Mouse (Mus musculus) E14TG2a.4 (cell line): ENCODE data around the gene Slc18a2.
A peak's percentile ranks its signal among the peaks of the same experiment; 100 is the strongest.

Experiments used
- H3K27me3 ChIP-seq: 2 replicates; pipeline ENCODE4 v1.6.1; 2014; ENCODE audit warnings: low read length, control low read depth; ENCODE audit not compliant: insufficient read depth
- H3K36me3 ChIP-seq: 2 replicates; pipeline ENCODE4 v1.6.1; 2014; ENCODE audit warnings: low read length, control low read depth; ENCODE audit not compliant: insufficient read depth
- H3K4me1 ChIP-seq: replicated peaks from 2 replicates; pipeline ENCODE4 v1.6.1; 2014; ENCODE audit warnings: low read depth, low read length, control low read depth
- H3K4me3 ChIP-seq: replicated peaks from 2 replicates; pipeline ENCODE4 v1.5.1; 2014; ENCODE audit warnings: mild to moderate bottlenecking, low read length
- H3K9me3 ChIP-seq: 2 replicates; pipeline ENCODE4 v1.6.1; 2014; ENCODE audit warnings: low read length, control low read depth
- CTCF ChIP-seq: conservative IDR thresholded peaks from 2 replicates; pipeline ENCODE4 v1.5.1; 2014; ENCODE audit warnings: low read length
- NANOG ChIP-seq: IDR thresholded peaks from 2 replicates; pipeline ENCODE4 v1.6.1; 2014; ENCODE audit warnings: borderline replicate concordance, low read length, mixed read lengths
- POU5F1 ChIP-seq: IDR thresholded peaks from 2 replicates; pipeline ENCODE4 v1.6.1; 2014; ENCODE audit warnings: low read length, borderline replicate concordance

The Slc18a2 gene

DNA sequence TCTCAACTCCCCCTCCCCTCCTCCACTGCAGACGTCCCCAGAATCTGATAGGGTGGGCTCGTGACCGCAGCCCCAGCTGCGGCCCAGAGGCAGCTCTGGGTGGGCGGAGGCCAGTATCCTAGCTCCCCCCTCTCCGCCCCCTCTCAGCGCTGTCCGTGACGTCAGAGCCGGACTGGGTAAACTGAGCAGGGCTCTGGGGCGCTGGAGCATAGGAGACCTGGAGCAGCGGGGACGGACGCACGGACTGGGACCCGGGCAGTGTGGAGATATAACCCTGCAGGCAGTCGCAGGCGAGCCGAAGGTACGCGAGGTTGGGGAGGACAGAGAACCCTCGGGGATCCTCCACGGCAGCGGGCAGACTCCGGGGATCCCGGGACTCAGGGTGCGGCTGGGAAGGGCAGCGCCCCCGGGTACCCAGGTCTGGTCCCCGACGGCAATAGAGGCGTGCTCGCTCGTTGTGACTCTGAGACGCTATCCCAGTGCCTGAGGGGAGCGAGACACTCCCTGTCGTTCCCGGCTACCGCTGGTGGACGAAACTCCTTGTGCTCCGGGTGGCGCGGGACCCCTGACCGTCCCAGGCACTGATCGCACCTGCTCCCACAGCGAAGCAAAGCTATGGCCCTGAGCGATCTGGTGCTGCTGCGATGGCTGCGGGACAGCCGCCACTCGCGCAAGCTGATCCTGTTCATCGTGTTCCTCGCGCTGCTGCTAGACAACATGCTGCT lies at the start of gene Slc18a2:
Slc18a2 (plus strand) TSS at position 179 of the 725 bp plus-strand sequence.
- Histone ChIP-seq H3K4me1 (peaks cover 12% of the 10 kb centered on the region), H3K27me3 (peaks cover 73% of the 10 kb centered on the region), H3K36me3 (no peaks in the 10 kb centered on the region), H3K9me3 (peaks cover 9% of the 10 kb centered on the region; the same call in 1 of the 2 replicates), H3K4me3 (peak within 1 kb of the TSS; percentile 78)
- TF ChIP-seq NANOG (no peak), CTCF (no peak), POU5F1 (no peak)

DNA sequence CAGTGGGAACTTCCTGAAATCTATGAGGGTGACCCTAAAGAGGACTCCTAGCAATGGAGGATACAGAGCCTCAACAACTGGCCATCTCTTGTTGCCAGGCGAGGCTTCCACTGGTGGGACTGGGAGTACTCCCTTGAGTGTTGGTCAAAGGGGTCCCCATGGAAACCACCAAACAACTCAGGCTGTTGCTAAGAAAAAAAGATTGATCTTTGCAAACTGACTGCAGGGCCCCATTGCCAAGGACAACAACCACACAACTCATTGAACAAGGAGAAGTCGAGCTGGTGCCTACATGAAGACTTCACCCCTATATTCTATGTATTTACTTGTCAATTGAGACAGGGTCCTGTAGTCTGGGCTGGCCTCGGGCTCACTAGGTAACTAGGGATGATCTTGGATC lies 43.8 kb upstream of the Slc18a2 start:
- Histone ChIP-seq H3K27me3 (peaks cover 14% of the 10 kb centered on the region; the same call in 1 of the 2 replicates), H3K36me3 (no peaks in the 10 kb centered on the region), H3K4me1 (peaks cover 18% of the 10 kb centered on the region), H3K9me3 (no peaks in the 10 kb centered on the region), H3K4me3 (no peak overlapping the region)
- TF ChIP-seq CTCF (no peak), NANOG (no peak), POU5F1 (no peak)

DNA sequence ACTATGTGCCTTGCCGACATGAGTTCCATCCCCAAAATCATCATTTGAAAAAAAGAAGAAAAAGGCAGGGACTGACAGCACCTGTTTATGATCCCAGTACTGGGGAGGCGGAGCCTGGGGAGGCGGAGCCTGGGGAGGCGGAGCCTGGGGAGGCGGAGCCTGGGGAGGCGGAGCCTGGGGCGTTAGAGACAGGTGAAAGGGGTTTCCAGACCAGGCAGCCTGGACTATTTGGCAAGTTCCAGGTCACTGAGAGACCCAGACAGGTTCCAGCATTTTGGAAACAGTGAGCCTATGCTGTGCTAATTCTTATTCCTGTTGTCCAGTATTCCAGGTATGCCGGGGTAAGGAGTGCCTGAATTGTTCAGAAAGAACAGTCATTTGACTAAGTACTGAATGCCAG lies 41.7 kb upstream of the Slc18a2 start, which contains the start of gene Kcnk18:
Kcnk18 (plus strand) TSS at position 224 of the 400 bp plus-strand sequence.
- H3K27me3 ChIP-seq: peaks cover 14% of the 10 kb centered on the region; the same call in 1 of the 2 replicates
- H3K4me1 ChIP-seq: peaks cover 18% of the 10 kb centered on the region
- TF ChIP-seq CTCF (no peak), NANOG (no peak), POU5F1 (no peak)
- H3K36me3 ChIP-seq: no peaks in the 10 kb centered on the region
- peak within 1 kb of the TSS; percentile 69 for H3K4me3 ChIP-seq
- no peaks in the 10 kb centered on the region for H3K9me3 ChIP-seq

DNA sequence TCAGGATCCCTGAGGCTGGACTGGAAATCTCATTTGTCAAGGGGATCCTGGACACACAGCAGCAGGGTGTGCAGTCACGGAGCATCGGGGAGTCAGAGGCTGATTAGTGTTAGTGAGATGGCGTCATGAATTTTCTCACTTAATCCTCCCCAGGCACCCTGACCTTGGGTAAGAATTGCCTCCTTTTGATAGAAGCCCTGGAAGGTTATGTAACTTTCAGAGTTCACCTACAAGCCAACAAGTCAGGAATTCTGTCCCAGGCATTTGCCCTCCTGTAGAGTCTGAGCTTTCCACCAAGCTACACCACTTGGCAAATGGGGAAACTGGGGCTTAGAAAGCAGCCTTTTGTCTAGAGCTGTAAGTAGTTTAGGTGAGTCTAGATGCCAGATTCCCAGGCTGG lies 39.6 kb upstream of the Slc18a2 start:
- TF ChIP-seq POU5F1 (no peak), CTCF (no peak), NANOG (no peak)
- H3K4me3 ChIP-seq: no peak overlapping the region
- no peaks in the 10 kb centered on the region for H3K36me3 ChIP-seq
- no peaks in the 10 kb centered on the region for H3K9me3 ChIP-seq
- peaks cover 18% of the 10 kb centered on the region for H3K4me1 ChIP-seq
- H3K27me3 ChIP-seq: peaks cover 17% of the 10 kb centered on the region; the same call in 1 of the 2 replicates

DNA sequence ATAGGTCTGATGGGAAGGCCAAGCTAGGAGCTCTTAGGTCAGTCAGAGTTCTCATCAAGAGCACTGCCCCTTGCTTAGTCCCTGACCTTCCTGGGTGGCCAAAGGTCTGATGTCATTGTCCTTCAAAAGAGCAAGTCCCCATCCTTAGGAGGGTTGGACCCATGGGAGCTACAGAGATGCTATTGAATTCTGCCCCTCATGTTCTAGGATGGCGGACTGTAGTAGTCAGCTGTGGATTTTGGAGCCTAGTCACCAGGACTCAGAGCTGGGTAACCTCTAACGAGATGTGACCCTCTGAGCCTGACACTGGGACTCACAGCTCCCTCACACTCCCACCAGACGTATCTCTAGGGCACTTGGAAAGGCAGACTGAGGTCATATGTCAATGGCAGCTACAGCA lies 32.3 kb upstream of the Slc18a2 start:
- TF ChIP-seq CTCF (no peak), NANOG (no peak), POU5F1 (no peak)
- H3K9me3 ChIP-seq: peaks cover 6% of the 10 kb centered on the region; the same call in 1 of the 2 replicates
- H3K4me1 ChIP-seq: no peaks in the 10 kb centered on the region
- peaks cover 19% of the 10 kb centered on the region for H3K27me3 ChIP-seq
- H3K36me3 ChIP-seq: no peaks in the 10 kb centered on the region
- no peak overlapping the region for H3K4me3 ChIP-seq

DNA sequence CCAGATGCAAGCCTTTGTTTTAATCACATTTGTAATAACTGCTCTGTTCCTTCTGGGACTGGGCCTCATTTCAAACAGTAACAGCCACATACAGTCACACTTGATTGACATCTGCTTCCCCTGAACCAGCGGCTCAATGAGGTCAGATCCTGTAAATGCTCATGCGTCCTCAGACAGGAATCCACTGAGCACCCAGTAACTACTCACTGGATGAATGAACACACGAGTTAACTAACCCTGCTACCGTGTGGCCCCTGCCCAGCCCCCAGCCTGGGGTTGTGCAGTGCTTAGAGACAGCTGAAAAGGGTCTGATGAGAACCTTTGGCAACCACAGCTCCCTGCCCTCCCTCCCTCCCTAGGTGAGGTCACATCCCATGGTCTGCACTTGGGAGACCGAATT lies 27.9 kb upstream of the Slc18a2 start:
- Histone ChIP-seq H3K4me1 (peaks cover 14% of the 10 kb centered on the region), H3K36me3 (no peaks in the 10 kb centered on the region), H3K27me3 (peaks cover 28% of the 10 kb centered on the region; the same call in 1 of the 2 replicates), H3K9me3 (peaks cover 6% of the 10 kb centered on the region; the same call in 1 of the 2 replicates), H3K4me3 (no peak overlapping the region)
- TF ChIP-seq CTCF (no peak), POU5F1 (no peak), NANOG (no peak)

DNA sequence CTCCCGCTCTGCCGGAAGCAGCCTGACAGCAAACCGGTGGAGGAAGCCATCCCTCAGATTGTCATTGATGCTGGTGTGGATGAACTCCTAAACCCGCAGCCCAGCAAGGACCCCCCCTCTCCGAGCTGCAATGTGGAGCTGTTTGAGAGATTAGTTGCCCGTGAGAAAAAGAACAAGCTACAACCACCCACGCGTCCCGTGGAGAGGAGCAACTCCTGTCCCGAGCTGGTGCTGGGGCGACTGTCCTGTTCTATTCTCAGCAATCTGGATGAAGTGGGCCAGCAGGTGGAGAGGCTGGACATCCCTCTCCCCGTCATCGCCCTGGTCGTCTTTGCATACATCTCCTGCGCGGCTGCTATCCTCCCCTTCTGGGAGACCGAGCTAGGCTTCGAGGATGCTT lies 25.7 kb upstream of the Slc18a2 start:
- TF ChIP-seq CTCF: no peak
- no peak for TF ChIP-seq POU5F1
- TF ChIP-seq NANOG: no peak
- Histone ChIP-seq H3K4me1 (peaks cover 21% of the 10 kb centered on the region), H3K36me3 (no peaks in the 10 kb centered on the region), H3K27me3 (peaks cover 30% of the 10 kb centered on the region; the same call in 1 of the 2 replicates), H3K9me3 (peaks cover 5% of the 10 kb centered on the region; the same call in 1 of the 2 replicates), H3K4me3 (no peak overlapping the region)

DNA sequence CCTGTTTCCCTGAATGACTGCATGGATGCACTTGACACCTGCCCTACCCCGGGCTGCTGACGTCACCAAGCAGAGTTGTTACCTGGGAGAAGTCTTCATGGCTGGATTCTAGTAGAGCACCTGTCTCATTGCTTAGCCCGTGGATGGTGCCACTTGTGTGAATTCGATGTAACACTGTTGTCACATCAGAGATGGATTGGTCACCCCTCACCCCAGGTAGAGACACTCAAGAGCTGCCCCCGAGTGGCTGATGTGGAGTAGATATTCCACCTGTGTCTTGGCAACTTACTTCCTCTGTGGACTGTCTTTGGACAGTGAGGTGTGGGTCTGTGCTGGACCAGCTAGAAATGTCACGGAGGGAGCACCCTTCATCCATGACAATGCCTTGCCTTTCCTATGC lies 24.6 kb upstream of the Slc18a2 start:
- TF ChIP-seq NANOG (no peak), POU5F1 (no peak), CTCF (no peak)
- Histone ChIP-seq H3K27me3 (peaks cover 30% of the 10 kb centered on the region; the same call in 1 of the 2 replicates), H3K9me3 (no peaks in the 10 kb centered on the region)

More for the DNA sequence above, 24.6 kb upstream of the Slc18a2 start:
- Histone ChIP-seq H3K4me1 (peaks cover 21% of the 10 kb centered on the region), H3K4me3 (no peak overlapping the region), H3K36me3 (no peaks in the 10 kb centered on the region)
